Mouse (Mus musculus): ENCODE results near the gene Wwc2. TPM values are rescaled to one million over a fixed set of nuclear protein-coding genes. Genes with fewer than 3 reads are reported as not detected.

The Wwc2 gene
- polyA plus RNA-seq, 1 experiment from 2014 or later, result 8.8 TPM

Other genes with a start within 250 kb of the Wwc2 start
- not detected in 2 replicates for gene Cldn24, start 168.8 kb downstream of the Wwc2 start, polyA plus RNA-seq (2014; fragmentation: Nextera tagmentation; extraction: Ambion mirVana)
- not detected in 2 replicates for gene Cldn22, start 166.4 kb downstream of the Wwc2 start, polyA plus RNA-seq (2014; fragmentation: Nextera tagmentation; extraction: Ambion mirVana)
- 48.7 and 50.7 TPM in 2 replicates for gene Dctd, start 108.2 kb upstream of the Wwc2 start, polyA plus RNA-seq (2014; fragmentation: Nextera tagmentation; extraction: Ambion mirVana)

Data from embryonic facial prominence, embryonic 11.5 days (tissue).